Mouse (Mus musculus) thymus, adult 2 months (tissue): ENCODE data around the gene Fbxl19. TPM values are rescaled to one million over a fixed set of nuclear protein-coding genes. Genes with fewer than 3 reads are reported as not detected.

Source experiments
- DNase-seq: peaks from one replicate; pipeline ENCODE4 v3.0.0; 2021
- H3K27ac ChIP-seq: fragments of 200-500 bp; 2 replicates; pipeline ENCODE4 v1.5.1; 2012; ENCODE audit warnings: low read length, control low read depth; ENCODE audit not compliant: control insufficient read depth, insufficient read depth
- H3K27me3 ChIP-seq: fragments of 200-500 bp; 2 replicates; pipeline ENCODE4 v1.6.1; 2012; ENCODE audit warnings: mild to moderate bottlenecking, low read length, moderate library complexity, mixed read lengths; ENCODE audit not compliant: control insufficient read depth, insufficient read depth
- H3K36me3 ChIP-seq: fragments of 200-500 bp; 2 replicates; pipeline ENCODE4 v1.6.1; 2012; ENCODE audit warnings: mild to moderate bottlenecking, low read length, moderate library complexity; ENCODE audit not compliant: control insufficient read depth, insufficient read depth
- H3K4me1 ChIP-seq: fragments of 200-500 bp; replicated peaks from 2 replicates; pipeline ENCODE4 v1.6.1; 2012; ENCODE audit warnings: low read length; ENCODE audit not compliant: control insufficient read depth, insufficient read depth
- H3K4me3 ChIP-seq: fragments of 200-500 bp; 2 replicates; pipeline ENCODE4 v1.5.1; 2012; ENCODE audit warnings: mild to moderate bottlenecking, low read length, control low read depth, moderate library complexity; ENCODE audit not compliant: control insufficient read depth, insufficient read depth
- CTCF ChIP-seq: fragments of 200-500 bp; IDR thresholded peaks from 2 replicates; pipeline ENCODE4 v1.5.1; 2012; ENCODE audit warnings: mild to moderate bottlenecking, control low read depth, low read length, moderate library complexity, borderline replicate concordance; ENCODE audit not compliant: control insufficient read depth, poor library complexity, insufficient read depth; ENCODE audit errors: extremely low read depth
- POLR2A ChIP-seq: fragments of 200-500 bp; IDR thresholded peaks from 2 replicates; pipeline ENCODE4 v1.6.1; 2012; ENCODE audit warnings: mild to moderate bottlenecking, low read length, control low read depth, moderate library complexity; ENCODE audit not compliant: control insufficient read depth, poor library complexity, insufficient read depth; ENCODE audit errors: extremely low read depth
- WGBS: fragments of 180-500 bp; shearing (Covaris S2); methylation state at CpG from one replicate; pipeline ENCODE4 v1.1.7; 2018; 5-methylcytosine and 5-hydroxymethylcytosine counted together
- polyA plus RNA-seq: library from polyadenylated mRNA; depleted of rRNA; stranded (reverse); fragments of >200 nt; gene quantifications from 2 replicates; pipeline ENCODE4 v1.2.3, GENCODE M21; 2012

The Fbxl19 gene
- polyA plus RNA-seq, 1 experiment = 38.9 TPM

GRCm38 (mm10) chr7:127752069-127752468 is 7.7 kb downstream of the Fbxl19 start:
- peaks cover 13% of the 10 kb centered on the region; the same call in 1 of the 2 replicates for H3K36me3 ChIP-seq
- DNase-seq = no peak
- 97% methylated on average over 27 of the region's 27 CpGs for WGBS
- no peak overlapping the region for H3K4me3 ChIP-seq
- no peaks in the 10 kb centered on the region for H3K27me3 ChIP-seq
- H3K4me1 ChIP-seq = peaks cover under 1% of the 10 kb centered on the region; the same call in 1 of the 2 replicates
- H3K27ac ChIP-seq = no peak overlapping the region
- no peak for TF ChIP-seq CTCF
- no peak for TF ChIP-seq POLR2A

GRCm38 (mm10) chr7:127753158-127753557 is 8.8 kb downstream of the Fbxl19 start:
- H3K4me1 ChIP-seq = no peaks in the 10 kb centered on the region
- no peak for DNase-seq
- no peak overlapping the region for H3K4me3 ChIP-seq
- TF ChIP-seq POLR2A (no peak), CTCF (no peak)
- 89% methylated on average over 5 of the region's 5 CpGs for WGBS
- H3K27ac ChIP-seq = no peak overlapping the region
- H3K27me3 ChIP-seq = no peaks in the 10 kb centered on the region
- H3K36me3 ChIP-seq = peaks cover 13% of the 10 kb centered on the region; the same call in 1 of the 2 replicates

GRCm38 (mm10) chr7:127753741-127754140 is 9.4 kb downstream of the Fbxl19 start:
- WGBS = 96% methylated on average over 7 of the region's 7 CpGs
- H3K36me3 ChIP-seq = peaks cover 13% of the 10 kb centered on the region; the same call in 1 of the 2 replicates
- H3K27me3 ChIP-seq = no peaks in the 10 kb centered on the region
- no peaks in the 10 kb centered on the region for H3K4me1 ChIP-seq
- no peak for TF ChIP-seq POLR2A
- no peak for TF ChIP-seq CTCF
- no peak for DNase-seq
- no peak overlapping the region for H3K4me3 ChIP-seq
- H3K27ac ChIP-seq = no peak overlapping the region

GRCm38 (mm10) chr7:127759716-127760115 is 15.4 kb downstream of the Fbxl19 start:
- Histone ChIP-seq H3K4me1 (no peaks in the 10 kb centered on the region), H3K27me3 (no peaks in the 10 kb centered on the region), H3K36me3 (peaks cover 5% of the 10 kb centered on the region; the same call in 1 of the 2 replicates), H3K27ac (no peak overlapping the region), H3K4me3 (no peak overlapping the region)
- DNase-seq = no peak
- WGBS = 59% methylated on average over 6 of the region's 6 CpGs
- no peak for TF ChIP-seq CTCF
- no peak for TF ChIP-seq POLR2A

GRCm38 (mm10) chr7:127760478-127760877 is 16.1 kb downstream of the Fbxl19 start:
- Histone ChIP-seq H3K27me3 (no peaks in the 10 kb centered on the region), H3K27ac (no peak overlapping the region), H3K4me1 (no peaks in the 10 kb centered on the region), H3K4me3 (no peak overlapping the region), H3K36me3 (peaks cover 5% of the 10 kb centered on the region; the same call in 1 of the 2 replicates)
- 92% methylated on average over 3 of the region's 3 CpGs for WGBS
- TF ChIP-seq POLR2A = no peak
- TF ChIP-seq CTCF = no peak
- no peak for DNase-seq

- no peak overlapping the region for H3K4me3 ChIP-seq
- H3K27me3 ChIP-seq = no peaks in the 10 kb centered on the region
- no peaks in the 10 kb centered on the region for H3K4me1 ChIP-seq
- WGBS = 32% methylated on average over 7 of the region's 7 CpGs
- H3K36me3 ChIP-seq = peaks cover 5% of the 10 kb centered on the region; the same call in 1 of the 2 replicates
- TF ChIP-seq POLR2A (no peak), CTCF (peak; percentile 88; the same call in 1 of the 2 replicates)
- H3K27ac ChIP-seq = no peak overlapping the region
- peak; percentile 65 for DNase-seq
Observed at GRCm38 (mm10) chr7:127761026-127761425, 16.7 kb downstream of the Fbxl19 start.

- Histone ChIP-seq H3K4me1 (0 out of 2 replicates have a peak, but pooled peaks cover 3% of the 10 kb centered on the region), H3K27ac (no peak overlapping the region), H3K27me3 (no peaks in the 10 kb centered on the region), H3K4me3 (no peak overlapping the region), H3K36me3 (peaks cover 5% of the 10 kb centered on the region; the same call in 1 of the 2 replicates)
- DNase-seq = no peak
- TF ChIP-seq POLR2A (no peak), CTCF (no peak)
- WGBS = 56% methylated on average over 4 of the region's 4 CpGs
Observed at GRCm38 (mm10) chr7:127763642-127764041, 19.3 kb downstream of the Fbxl19 start.
